Mouse (Mus musculus): ENCODE measurements around the gene Pik3r5. TPM values are rescaled to one million over a fixed set of nuclear protein-coding genes. Genes with fewer than 3 reads are reported as not detected.

Gene Pik3r5
- total and polyA plus RNA-seq, 3 experiments = 3.2 to 5.7 TPM; not detected in 1

GRCm38 (mm10) chr11:68462716-68463115 lies 30.8 kb downstream of the Pik3r5 start:
- Histone ChIP-seq H3K9ac (ENCODE audit: control insufficient read depth, low read depth, low read length, poor library complexity, severe bottlenecking) (no peak overlapping the region), H3K27ac (ENCODE audit: control insufficient read depth, low read depth, low read length) (no peak overlapping the region), H3K79me2 (ENCODE audit: control insufficient read depth, insufficient read depth, low read length, poor library complexity) (no peaks in the 10 kb centered on the region), H3K36me3 (ENCODE audit: control insufficient read depth in 1 of 2, insufficient read depth in 2 of 2, low read length in 2 of 2) (no peaks in the 10 kb centered on the region), H3K27me3 (ENCODE audit: control insufficient read depth in 1 of 2, insufficient read depth in 2 of 2, low read length in 2 of 2) (no peaks in the 10 kb centered on the region), H3K4me1 (ENCODE audit: control insufficient read depth in 1 of 2, insufficient read depth in 2 of 2, low read length in 2 of 2) (peaks cover 0 to 5% of the 10 kb centered on the region in 2 experiments; a peak in 1 of 4 replicates), H3K4me3 (ENCODE audit: control insufficient read depth in 1 of 2, insufficient read depth in 1 of 2, low read depth in 2 of 2, low read length in 2 of 2) (no peak overlapping the region), H3K9me3 (replicated peaks; ENCODE audit: insufficient read depth, low read length) (no peaks in the 10 kb centered on the region)
- TF ChIP-seq TAL1 (IDR thresholded peaks at IDR 0.05; ENCODE audit: low read length) (no peak), GABPA (IDR thresholded peaks at IDR 0.05; ENCODE audit: low read depth, low read length) (no peak), POLR2AphosphoS5 (IDR thresholded peaks at IDR 0.05; ENCODE audit: borderline replicate concordance, low read depth, low read length) (no peak), RCOR1 (IDR thresholded peaks at IDR 0.05; ENCODE audit: low read depth, low read length) (no peak), USF1 (IDR thresholded peaks at IDR 0.05; ENCODE audit: low read depth, low read length) (no peak), SIN3A (IDR thresholded peaks at IDR 0.05; ENCODE audit: low read length) (no peak), CHD1 (IDR thresholded peaks at IDR 0.05; ENCODE audit: low read depth, low read length) (no peak), USF2 (IDR thresholded peaks at IDR 0.05; ENCODE audit: borderline replicate concordance in 1 of 2, insufficient read depth in 1 of 2, low read depth in 1 of 2, low read length in 2 of 2) (no peak), MAFK (IDR thresholded peaks at IDR 0.05; ENCODE audit: borderline replicate concordance, low read depth, low read length) (no peak), MYC (IDR thresholded peaks at IDR 0.05; ENCODE audit: low read depth, low read length) (no peak), JUND (IDR thresholded peaks at IDR 0.05; ENCODE audit: low read depth, low read length) (no peak), ZC3H11A (IDR thresholded peaks at IDR 0.05; ENCODE audit: low read depth, low read length) (no peak), GATA1 (IDR thresholded peaks at IDR 0.05; ENCODE audit: low read depth, low read length) (no peak), ZMIZ1 (IDR thresholded peaks at IDR 0.05; ENCODE audit: low read depth, low read length) (no peak)
- DNase-seq (ENCODE audit: low read depth, low spot score) = no peak

GRCm38 (mm10) chr11:68464260-68464659 lies 32.3 kb downstream of the Pik3r5 start:
- H3K36me3 ChIP-seq (ENCODE audit: control insufficient read depth in 1 of 2, insufficient read depth in 2 of 2, low read length in 2 of 2) = no peaks in the 10 kb centered on the region
- H3K27ac ChIP-seq (ENCODE audit: control insufficient read depth, low read depth, low read length) = no peak overlapping the region
- DNase-seq (ENCODE audit: low read depth, low spot score) = no peak
- no peak overlapping the region for H3K9ac ChIP-seq (ENCODE audit: control insufficient read depth, low read depth, low read length, poor library complexity, severe bottlenecking)
- no peaks in the 10 kb centered on the region for H3K4me1 ChIP-seq (ENCODE audit: control insufficient read depth in 1 of 2, insufficient read depth in 2 of 2, low read length in 2 of 2)
- no peaks in the 10 kb centered on the region for H3K27me3 ChIP-seq (ENCODE audit: control insufficient read depth in 1 of 2, insufficient read depth in 2 of 2, low read length in 2 of 2)
- H3K79me2 ChIP-seq (ENCODE audit: control insufficient read depth, insufficient read depth, low read length, poor library complexity) = no peaks in the 10 kb centered on the region
- H3K9me3 ChIP-seq (replicated peaks; ENCODE audit: insufficient read depth, low read length) = no peaks in the 10 kb centered on the region
- H3K4me3 ChIP-seq (ENCODE audit: control insufficient read depth in 1 of 2, insufficient read depth in 1 of 2, low read depth in 2 of 2, low read length in 2 of 2) = no peak overlapping the region
- TF ChIP-seq ZMIZ1 (IDR thresholded peaks at IDR 0.05; ENCODE audit: low read depth, low read length) = no peak
- no peak for TF ChIP-seq CHD2 (IDR thresholded peaks at IDR 0.05; ENCODE audit: low read length)
- no peak for TF ChIP-seq CHD1 (IDR thresholded peaks at IDR 0.05; ENCODE audit: low read depth, low read length)
- no peak for TF ChIP-seq USF2 (IDR thresholded peaks at IDR 0.05; ENCODE audit: borderline replicate concordance in 1 of 2, insufficient read depth in 1 of 2, low read depth in 1 of 2, low read length in 2 of 2)
- no peak for TF ChIP-seq EP300 (IDR thresholded peaks at IDR 0.05; ENCODE audit: low read depth in 1 of 2, low read length in 2 of 2)
- no peak for TF ChIP-seq E2F4 (IDR thresholded peaks at IDR 0.05; ENCODE audit: borderline replicate concordance, low read depth, low read length)
- TF ChIP-seq MYC (IDR thresholded peaks at IDR 0.05; ENCODE audit: low read depth, low read length) = no peak
- no peak for TF ChIP-seq KAT2A (conservative IDR thresholded peaks at IDR 0.05; ENCODE audit: low read depth, low read length)
- no peak for TF ChIP-seq MAFK (IDR thresholded peaks at IDR 0.05; ENCODE audit: borderline replicate concordance, low read depth, low read length)
